Mouse (Mus musculus) forebrain, embryonic 11.5 days (tissue): ENCODE results near the gene Bad. TPM values are rescaled to one million over a fixed set of nuclear protein-coding genes. Genes with fewer than 3 reads are reported as not detected.
"Not testable (repeated sequence)": the region's sequence is repeated elsewhere in the genome, so short reads cannot be mapped to it uniquely, and the experiment has no call there.

ENCODE experiments used
- ATAC-seq: fragments of 200-750 bp; cut with Nextera tagmentation; replicated peaks from 2 replicates; pipeline ENCODE4 v1.8.0; 2017; ENCODE audit warnings: moderate TSS enrichment; ENCODE audit not compliant: low FRiP score
- DNase-seq: peaks from one replicate; pipeline ENCODE4 v3.0.0-alpha.2; 2017; ENCODE audit warnings: low spot score
- H3K27ac ChIP-seq: fragments of 300-500 bp; sonication (generic); 2 replicates; pipeline ENCODE4 v1.5.1; 2014; ENCODE audit warnings: low read depth, low read length
- H3K27me3 ChIP-seq: fragments of 300-500 bp; sonication (generic); 2 replicates; pipeline ENCODE4 v1.6.1; 2014; ENCODE audit warnings: mild to moderate bottlenecking, low read length, mixed read lengths; ENCODE audit not compliant: control insufficient read depth, insufficient read depth
- H3K36me3 ChIP-seq: fragments of 300-500 bp; sonication (generic); 2 replicates; pipeline ENCODE4 v1.6.1; 2014; ENCODE audit warnings: mild to moderate bottlenecking, low read length, moderate library complexity, mixed read lengths; ENCODE audit not compliant: control insufficient read depth, insufficient read depth
- H3K4me1 ChIP-seq: fragments of 300-500 bp; sonication (generic); replicated peaks from 2 replicates; pipeline ENCODE4 v1.6.1; 2014; ENCODE audit warnings: low read length, mixed read lengths; ENCODE audit not compliant: control insufficient read depth, insufficient read depth
- H3K4me2 ChIP-seq: fragments of 300-500 bp; sonication (generic); 2 replicates; pipeline ENCODE4 v1.6.1; 2014; ENCODE audit warnings: low read depth, mild to moderate bottlenecking, low read length, moderate library complexity, mixed read lengths; ENCODE audit not compliant: severe bottlenecking
- H3K4me3 ChIP-seq: fragments of 300-500 bp; sonication (generic); 2 replicates; pipeline ENCODE4 v1.5.1; 2014; ENCODE audit warnings: low read depth, low read length
- H3K9ac ChIP-seq: fragments of 300-500 bp; sonication (generic); 2 replicates; pipeline ENCODE4 v1.6.1; 2014; ENCODE audit warnings: low read length
- H3K9me3 ChIP-seq: fragments of 300-500 bp; sonication (generic); 2 replicates; pipeline ENCODE4 v1.6.1; 2016; ENCODE audit warnings: low read length, mixed read lengths; ENCODE audit not compliant: control insufficient read depth
- WGBS: fragments of 180-500 bp; shearing (Covaris S2); extraction: QIAGEN DNeasy Blood & Tissue Kit; methylation state at CpG from one replicate; pipeline ENCODE4 v1.1.7; 2014; 5-methylcytosine and 5-hydroxymethylcytosine counted together
- polyA plus RNA-seq: library from polyadenylated mRNA; unstranded; fragments of >200 nt; fragmentation: Nextera tagmentation; extraction: Ambion mirVana; gene quantifications from 2 replicates; pipeline ENCODE4 v1.2.1, GENCODE M21; 2014

The Bad gene
- polyA plus RNA-seq, 1 experiment from 2014 or later: 56.6 TPM

DNA sequence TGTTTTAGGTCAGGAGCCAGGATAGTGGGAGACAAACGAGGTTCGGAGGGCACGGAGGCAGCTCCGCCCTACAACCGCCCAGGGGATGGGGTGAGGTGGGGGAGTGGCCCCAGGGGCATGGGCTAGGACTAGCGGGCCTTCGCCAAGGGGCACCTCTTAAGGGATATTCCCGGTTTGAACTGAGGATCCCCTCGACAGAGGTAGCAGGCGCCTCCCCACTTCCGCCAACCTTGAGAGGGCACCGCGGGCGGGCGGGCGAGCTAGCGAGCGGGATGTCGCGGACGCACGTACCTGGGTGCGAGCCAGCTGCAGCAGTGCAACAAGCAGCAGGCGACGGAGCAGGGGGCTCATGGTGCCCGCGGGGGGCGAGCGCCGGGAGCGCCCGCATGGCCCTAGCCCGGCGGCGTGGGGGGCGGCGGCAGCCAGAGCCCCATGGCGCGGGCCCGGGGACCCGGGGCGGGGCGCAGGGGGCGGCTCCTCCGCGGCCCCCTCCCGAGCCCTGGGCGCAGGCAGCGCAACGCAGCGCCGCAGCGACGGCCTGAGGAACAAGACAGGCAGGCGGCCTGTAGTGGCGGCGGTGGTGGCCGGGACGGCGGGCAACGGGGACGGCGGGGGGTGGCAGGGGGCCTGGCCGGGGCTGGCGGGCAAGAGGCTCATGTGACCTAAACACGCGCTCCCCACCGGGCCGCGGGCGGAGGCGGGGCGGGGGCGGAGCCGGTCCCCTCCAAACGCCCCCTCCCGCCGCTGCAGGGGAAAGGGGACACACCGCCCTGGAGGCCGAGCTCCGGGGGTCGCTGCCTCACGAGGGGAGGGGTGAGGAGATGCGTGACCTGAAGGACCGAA, 45.6 kb downstream of the Bad start, which contains the start of gene Vegfb:
Gene Vegfb (minus strand): TSS at position 591 of the 843 bp plus-strand sequence.
- Histone ChIP-seq H3K4me3 (peak within 1 kb of the TSS; percentile 87), H3K4me2 (peak within 1 kb of the TSS; percentile 96), H3K36me3 (peaks cover 3% of the 10 kb centered on the region; the same call in 1 of the 2 replicates), H3K9ac (peak within 1 kb of the TSS; percentile 89), H3K27me3 (no peaks in the 10 kb centered on the region), H3K9me3 (no peaks in the 10 kb centered on the region), H3K4me1 (peaks cover 10% of the 10 kb centered on the region), H3K27ac (peak within 1 kb of the TSS; percentile 72)
- ATAC-seq (peak; percentile 60), DNase-seq (peak; percentile 84)
- WGBS: 1% methylated on average over 75 of the region's 85 CpGs

DNA sequence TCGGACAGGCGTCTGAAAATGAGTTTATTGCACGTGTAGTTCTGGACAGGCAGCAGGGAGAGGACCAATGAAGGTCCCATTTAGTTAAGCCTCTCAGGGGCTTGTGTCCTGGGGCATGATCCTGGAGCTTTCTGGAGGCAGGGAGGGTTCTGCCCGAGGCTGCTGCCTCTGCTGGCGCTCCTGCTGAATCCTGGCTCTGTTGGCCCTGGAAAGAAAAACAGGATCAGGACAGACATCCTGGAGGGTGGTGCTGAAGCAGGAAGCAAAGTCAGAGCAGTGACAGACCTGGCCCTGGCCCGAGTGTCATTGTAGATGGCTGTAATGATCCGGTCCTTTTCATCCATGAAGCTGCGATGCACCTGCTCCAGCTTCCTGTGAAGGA, 46.2 kb downstream of the Bad start:
- peak overlapping the region; percentile 89 for H3K9ac ChIP-seq
- ATAC-seq (peak; percentile 4; the same call in 1 of the 2 replicates), DNase-seq (no peak)

DNA sequence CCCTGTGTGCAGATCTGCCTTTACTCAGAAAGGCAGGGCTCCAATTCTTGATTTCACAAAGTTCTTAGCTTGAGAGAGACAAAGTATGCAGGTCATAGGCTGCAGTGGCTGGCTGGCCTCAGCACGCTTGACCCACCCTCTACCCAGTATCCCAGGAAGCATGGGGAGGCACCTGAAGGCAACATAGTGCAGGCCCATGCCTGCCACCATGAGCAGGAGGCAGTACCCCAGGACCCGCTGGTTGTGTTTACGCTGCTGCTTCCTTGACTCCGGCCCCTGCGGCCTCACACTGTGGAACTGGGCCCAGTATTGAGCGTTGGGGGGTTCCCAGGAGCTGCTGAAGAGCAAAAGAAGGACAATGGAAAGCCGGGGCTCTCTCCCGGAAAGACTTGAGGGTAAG, 47.6 kb downstream of the Bad start:
- 83% methylated on average over 8 of the region's 8 CpGs for WGBS
- peaks cover 16% of the 10 kb centered on the region for H3K4me1 ChIP-seq
- no peaks in the 10 kb centered on the region for H3K9me3 ChIP-seq
- no peak overlapping the region for H3K27ac ChIP-seq
- H3K4me3 ChIP-seq: no peak overlapping the region
- no peaks in the 10 kb centered on the region for H3K27me3 ChIP-seq
- DNase-seq (no peak), ATAC-seq (no peak)
- H3K9ac ChIP-seq: no peak overlapping the region
- H3K36me3 ChIP-seq: peaks cover 3% of the 10 kb centered on the region; the same call in 1 of the 2 replicates
- no peak overlapping the region for H3K4me2 ChIP-seq

More for the DNA sequence above, 46.2 kb downstream of the Bad start:
- Histone ChIP-seq H3K36me3 (peaks cover 3% of the 10 kb centered on the region; the same call in 1 of the 2 replicates), H3K4me2 (peak overlapping the region; percentile 96), H3K9me3 (no peaks in the 10 kb centered on the region), H3K4me3 (peak overlapping the region; percentile 87), H3K4me1 (peaks cover 12% of the 10 kb centered on the region), H3K27ac (0 out of 2 replicates have a peak overlapping the region, but pooled peaks have one; percentile 12), H3K27me3 (no peaks in the 10 kb centered on the region)
- 8% methylated on average over 8 of the region's 8 CpGs for WGBS

DNA sequence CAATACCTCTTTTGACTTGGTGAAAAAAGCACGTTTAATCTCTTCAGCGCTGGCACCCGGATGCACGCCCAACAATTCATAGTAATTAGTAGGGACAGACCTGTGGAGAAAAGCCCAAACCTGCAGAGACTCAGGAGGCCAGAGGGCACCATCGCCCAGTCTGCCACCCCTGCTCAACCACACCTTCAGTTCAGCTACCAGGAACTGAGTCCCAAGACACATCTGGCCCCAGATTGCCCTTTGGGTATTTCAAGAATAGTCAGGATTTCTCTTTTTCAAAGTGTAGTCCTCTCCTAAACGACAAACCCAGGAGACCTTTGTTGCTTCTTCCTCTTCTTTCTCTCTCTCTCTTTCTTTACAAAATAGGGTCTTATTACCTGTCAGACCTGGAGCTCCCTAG, 49.1 kb downstream of the Bad start:
- H3K9ac ChIP-seq: no peak overlapping the region
- DNase-seq (no peak), ATAC-seq (no peak)
- peaks cover 24% of the 10 kb centered on the region for H3K4me1 ChIP-seq
- no peak overlapping the region for H3K4me3 ChIP-seq
- H3K27me3 ChIP-seq: no peaks in the 10 kb centered on the region
- 87% methylated on average over 6 of the region's 6 CpGs for WGBS
- H3K9me3 ChIP-seq: no peaks in the 10 kb centered on the region
- no peaks in the 10 kb centered on the region for H3K36me3 ChIP-seq
- H3K27ac ChIP-seq: no peak overlapping the region
- no peak overlapping the region for H3K4me2 ChIP-seq

DNA sequence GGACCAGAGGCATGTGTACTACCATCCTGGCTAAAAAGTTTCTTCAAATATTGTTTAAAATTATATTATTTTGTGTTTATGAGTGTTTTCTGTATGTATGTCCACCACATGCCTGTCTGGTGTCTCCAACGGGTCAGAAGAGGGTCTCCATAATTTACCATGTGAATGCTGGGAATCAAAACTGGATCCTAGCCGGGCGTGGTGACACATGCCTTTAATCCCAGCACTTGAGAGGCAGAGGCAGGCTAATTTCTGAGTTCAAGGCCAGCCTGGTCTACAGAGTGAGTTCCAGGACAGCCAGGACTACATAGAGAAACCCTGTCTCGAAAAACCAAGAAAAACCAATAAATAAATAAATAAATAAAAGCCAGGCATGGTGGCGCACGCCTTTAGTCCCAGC, 49.5 kb downstream of the Bad start:
- H3K4me1 ChIP-seq: peaks cover 25% of the 10 kb centered on the region
- not testable (repeated sequence) for H3K4me2 ChIP-seq, H3K27me3 ChIP-seq, H3K9me3 ChIP-seq, DNase-seq, H3K4me3 ChIP-seq, H3K36me3 ChIP-seq, H3K27ac ChIP-seq, H3K9ac ChIP-seq, ATAC-seq
- WGBS: 91% methylated on average over 6 of the region's 6 CpGs

DNA sequence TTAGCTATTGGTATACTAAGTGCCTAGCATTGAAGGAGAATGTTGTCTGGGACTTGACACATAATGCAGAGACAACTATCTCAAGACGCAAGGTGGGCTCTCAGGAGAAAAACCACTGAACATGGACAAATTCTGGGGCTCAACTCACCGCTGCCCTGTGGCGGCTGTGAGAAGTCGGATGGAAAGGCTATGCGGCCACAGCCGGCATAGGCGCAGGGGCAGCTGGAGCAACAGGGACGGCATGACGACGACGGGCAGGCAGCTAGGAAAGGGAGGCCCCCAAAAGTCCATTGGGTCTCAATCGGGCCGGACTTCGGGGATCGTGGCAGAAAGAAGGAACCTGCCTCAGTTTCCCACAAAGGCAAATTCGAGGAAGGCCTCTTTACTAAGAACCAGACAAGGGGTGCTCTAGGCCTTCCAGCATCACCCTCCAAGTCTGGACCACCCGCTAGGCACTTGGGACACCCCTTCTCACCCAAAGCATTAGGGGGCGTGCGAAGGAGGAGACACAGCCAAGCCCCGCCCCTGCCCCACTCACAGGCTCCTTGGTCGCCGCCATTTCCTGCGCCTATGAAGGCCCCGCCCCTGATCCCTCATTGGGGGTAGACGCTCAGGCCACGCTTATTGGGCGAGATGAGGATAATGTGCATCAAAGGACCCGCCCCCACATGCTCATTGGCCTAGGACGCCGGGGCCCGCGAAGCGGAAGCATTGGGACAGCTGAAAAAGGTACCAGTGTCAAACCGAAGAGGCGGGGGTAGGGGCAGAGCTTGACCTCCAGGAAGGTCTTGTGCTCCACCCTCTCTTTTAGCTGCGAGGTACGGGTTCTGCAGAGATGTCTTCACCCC, 50.6 kb downstream of the Bad start, which contains the start of gene Dnajc4:
Gene Dnajc4 (minus strand): TSS at position 562 of the 848 bp plus-strand sequence.
- Histone ChIP-seq H3K27me3 (no peaks in the 10 kb centered on the region), H3K4me1 (peaks cover 22% of the 10 kb centered on the region), H3K9me3 (no peaks in the 10 kb centered on the region), H3K4me3 (peak within 1 kb of the TSS; percentile 52), H3K36me3 (no peaks in the 10 kb centered on the region), H3K9ac (peak within 1 kb of the TSS; percentile 65), H3K4me2 (peak within 1 kb of the TSS; percentile 94), H3K27ac (peak within 1 kb of the TSS; percentile 62)
- peak; percentile 93 for ATAC-seq
- WGBS: 3% methylated on average over 37 of the region's 37 CpGs
- peak; percentile 98 for DNase-seq

DNA sequence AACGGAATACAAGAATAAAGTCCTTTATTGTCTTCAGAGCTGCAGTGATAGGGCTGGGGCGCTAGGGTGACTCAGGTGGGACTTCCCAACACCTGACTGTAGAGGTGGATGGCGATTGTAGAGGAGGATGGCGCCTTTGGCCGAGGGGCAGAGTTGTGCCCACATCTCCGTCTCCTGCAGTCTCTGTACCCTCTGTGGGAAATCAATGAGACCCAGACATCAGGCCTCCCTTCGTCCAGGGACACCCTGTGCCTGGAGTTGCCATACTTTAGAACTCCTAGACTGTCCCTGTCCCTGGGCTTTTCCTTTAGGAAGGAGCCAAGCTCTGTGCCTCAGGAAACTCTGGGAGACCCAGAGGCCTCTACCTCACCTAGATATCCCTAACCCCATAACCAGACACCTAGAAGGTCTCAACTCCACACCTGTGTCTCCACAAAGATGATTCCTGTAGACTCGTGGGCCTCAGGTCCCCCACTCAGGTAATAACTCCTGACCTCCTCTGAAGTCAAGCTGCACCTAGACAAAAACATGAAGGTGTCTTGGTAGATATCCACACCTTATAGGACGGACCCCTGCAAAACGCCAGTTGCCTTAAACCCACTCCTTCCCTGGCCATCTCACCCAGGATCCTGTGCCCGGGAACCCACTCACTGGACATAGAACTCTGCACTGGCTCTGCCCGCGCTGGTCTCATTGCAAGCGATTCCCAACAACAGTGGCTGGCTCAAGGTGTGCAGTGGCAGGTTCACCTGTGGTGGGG, 51.5 kb downstream of the Bad start:
- peaks cover 18% of the 10 kb centered on the region for H3K4me1 ChIP-seq
- H3K4me2 ChIP-seq: peak overlapping the region; percentile 94
- H3K9me3 ChIP-seq: no peaks in the 10 kb centered on the region
- H3K4me3 ChIP-seq: peak overlapping the region; percentile 52
- peak overlapping the region; percentile 65 for H3K9ac ChIP-seq
- DNase-seq (no peak), ATAC-seq (no peak)
- 60% methylated on average over 14 of the region's 14 CpGs for WGBS
- H3K27me3 ChIP-seq: no peaks in the 10 kb centered on the region
- no peaks in the 10 kb centered on the region for H3K36me3 ChIP-seq
- peak overlapping the region; percentile 62 for H3K27ac ChIP-seq

DNA sequence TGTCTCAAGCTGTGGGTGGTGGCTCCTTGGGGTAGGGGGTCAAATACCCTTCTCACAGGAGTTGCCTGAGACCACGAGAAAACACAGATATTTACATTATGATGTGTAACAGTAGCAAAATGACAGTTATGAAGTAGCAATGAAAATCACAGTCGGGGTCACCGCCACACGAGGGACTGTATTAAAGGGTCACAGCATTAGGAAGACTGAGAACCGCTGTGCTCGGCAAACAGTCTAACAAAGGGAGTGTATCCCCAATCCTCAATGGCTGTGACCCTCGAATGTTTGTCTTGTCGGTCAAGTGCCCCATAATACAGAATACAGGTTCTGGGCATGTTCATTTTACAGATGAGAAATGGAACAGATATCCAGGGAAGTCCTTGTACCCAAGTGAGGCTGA, 52.3 kb downstream of the Bad start:
- Histone ChIP-seq H3K4me2 (no peak overlapping the region), H3K36me3 (no peaks in the 10 kb centered on the region), H3K4me3 (no peak overlapping the region), H3K27ac (no peak overlapping the region), H3K9ac (no peak overlapping the region), H3K4me1 (peaks cover 18% of the 10 kb centered on the region), H3K27me3 (no peaks in the 10 kb centered on the region), H3K9me3 (no peaks in the 10 kb centered on the region)
- WGBS: 89% methylated on average over 8 of the region's 8 CpGs
- DNase-seq (no peak), ATAC-seq (no peak)
